Mouse (Mus musculus): Measurements from ENCODE around the gene Acbd3.

DNA sequence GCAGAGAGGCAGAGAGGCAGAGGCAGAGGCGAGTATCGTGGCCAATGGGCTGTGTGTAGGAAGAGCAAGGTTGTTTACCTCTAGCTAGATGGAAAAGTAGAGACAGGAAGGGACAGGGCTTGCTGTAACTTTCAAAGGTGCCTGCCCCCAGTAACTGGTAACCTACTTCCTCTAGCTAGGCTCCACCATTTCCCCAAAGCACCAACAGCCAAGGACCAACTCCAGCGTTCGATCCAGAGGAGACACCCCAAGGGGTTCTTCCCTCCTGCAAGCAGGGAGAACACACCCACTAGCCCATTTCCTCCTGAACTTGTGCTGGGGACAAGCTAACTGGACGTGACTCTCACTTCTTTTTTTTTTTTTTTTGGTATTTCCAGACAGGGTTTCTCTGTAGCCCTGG lies 40.7 kb downstream of the Acbd3 start:
- TF ChIP-seq HCFC1 (IDR thresholded peaks at IDR 0.05; ENCODE audit: low read depth, low read length) (no peak), CTCF (IDR thresholded peaks at IDR 0.05 in 2 of 3, conservative IDR thresholded peaks at IDR 0.05 in 1 of 3; ENCODE audit: control insufficient read depth in 1 of 3, insufficient read depth in 1 of 3, low read depth in 2 of 3, low read length in 3 of 3, poor library complexity in 1 of 3, severe bottlenecking in 1 of 3) (no peak), MAFK (IDR thresholded peaks at IDR 0.05; ENCODE audit: borderline replicate concordance, low read depth, low read length) (no peak), CHD2 (IDR thresholded peaks at IDR 0.05; ENCODE audit: low read length) (no peak), GATA1 (IDR thresholded peaks at IDR 0.05; ENCODE audit: low read depth, low read length) (no peak), USF1 (IDR thresholded peaks at IDR 0.05; ENCODE audit: low read depth, low read length) (no peak), POLR2AphosphoS2 (IDR thresholded peaks at IDR 0.05; ENCODE audit: low read length) (no peak), USF2 (IDR thresholded peaks at IDR 0.05; ENCODE audit: borderline replicate concordance in 1 of 2, insufficient read depth in 1 of 2, low read depth in 1 of 2, low read length in 2 of 2) (no peak), RCOR1 (IDR thresholded peaks at IDR 0.05; ENCODE audit: low read depth, low read length) (no peak), POLR2A (IDR thresholded peaks at IDR 0.05; ENCODE audit: control insufficient read depth in 1 of 2, insufficient read depth in 1 of 2, low read depth in 1 of 2, low read length in 2 of 2, poor library complexity in 1 of 2) (no peak), UBTF (IDR thresholded peaks at IDR 0.05; ENCODE audit: borderline replicate concordance, insufficient read depth, low read depth, low read length) (no peak)

Data from MEL (cell line).